Mouse (Mus musculus): ENCODE data around the gene Txnl4b. TPM values are rescaled to one million over a fixed set of nuclear protein-coding genes. Genes with fewer than 3 reads are reported as not detected.
A peak's percentile ranks its signal among the peaks of the same experiment; 100 is the strongest.

Txnl4b gene
- polyA plus RNA-seq, 1 experiment, result 16.2 TPM

GRCm38 (mm10) chr8:109586972-109587504 is 21.3 kb downstream of the Txnl4b start:
- Histone ChIP-seq H3K4me3 (replicated peaks; ENCODE audit: control insufficient read depth, low read depth, low read length) (no peak overlapping the region), H3K27ac (ENCODE audit: control insufficient read depth, insufficient read depth, low read depth, low read length, poor library complexity) (no peak overlapping the region), H3K4me1 (ENCODE audit: control insufficient read depth, insufficient read depth, low read length) (peaks cover 5% of the 10 kb centered on the region)
- TF ChIP-seq POLR2A (IDR thresholded peaks at IDR 0.05; ENCODE audit: borderline replicate concordance, control insufficient read depth, low read depth, low read length) (no peak), CTCF (IDR thresholded peaks at IDR 0.05; ENCODE audit: control insufficient read depth, insufficient read depth, low read length) (no peak)
- 67% methylated on average over 7 of the region's 7 CpGs for WGBS

GRCm38 (mm10) chr8:109590901-109591300 is 25.2 kb downstream of the Txnl4b start:
- Histone ChIP-seq H3K27ac (ENCODE audit: control insufficient read depth, insufficient read depth, low read depth, low read length, poor library complexity) (no peak overlapping the region), H3K4me3 (replicated peaks; ENCODE audit: control insufficient read depth, low read depth, low read length) (no peak overlapping the region), H3K4me1 (ENCODE audit: control insufficient read depth, insufficient read depth, low read length) (peaks cover 3% of the 10 kb centered on the region; the same call in 1 of the 2 replicates)
- WGBS, result 92% methylated on average over 9 of the region's 9 CpGs
- no peak for TF ChIP-seq CTCF (IDR thresholded peaks at IDR 0.05; ENCODE audit: control insufficient read depth, insufficient read depth, low read length)
- TF ChIP-seq POLR2A (IDR thresholded peaks at IDR 0.05; ENCODE audit: borderline replicate concordance, control insufficient read depth, low read depth, low read length), result no peak

GRCm38 (mm10) chr8:109591367-109591766 is 25.7 kb downstream of the Txnl4b start:
- H3K4me3 ChIP-seq (replicated peaks; ENCODE audit: control insufficient read depth, low read depth, low read length), result no peak overlapping the region
- 69% methylated on average over 3 of the region's 3 CpGs for WGBS
- H3K27ac ChIP-seq (ENCODE audit: control insufficient read depth, insufficient read depth, low read depth, low read length, poor library complexity), result peak overlapping the region; percentile 66
- H3K4me1 ChIP-seq (ENCODE audit: control insufficient read depth, insufficient read depth, low read length), result peaks cover 2% of the 10 kb centered on the region; the same call in 1 of the 2 replicates
- TF ChIP-seq POLR2A (IDR thresholded peaks at IDR 0.05; ENCODE audit: borderline replicate concordance, control insufficient read depth, low read depth, low read length) (no peak), CTCF (IDR thresholded peaks at IDR 0.05; ENCODE audit: control insufficient read depth, insufficient read depth, low read length) (no peak)

- no peak for TF ChIP-seq POLR2A (IDR thresholded peaks at IDR 0.05; ENCODE audit: borderline replicate concordance, control insufficient read depth, low read depth, low read length)
- TF ChIP-seq CTCF (IDR thresholded peaks at IDR 0.05; ENCODE audit: control insufficient read depth, insufficient read depth, low read length), result no peak
- H3K27ac ChIP-seq (ENCODE audit: control insufficient read depth, insufficient read depth, low read depth, low read length, poor library complexity), result peak overlapping the region; percentile 66
- peaks cover 2% of the 10 kb centered on the region; the same call in 1 of the 2 replicates for H3K4me1 ChIP-seq (ENCODE audit: control insufficient read depth, insufficient read depth, low read length)
- 65% methylated on average over 5 of the region's 5 CpGs for WGBS
- no peak overlapping the region for H3K4me3 ChIP-seq (replicated peaks; ENCODE audit: control insufficient read depth, low read depth, low read length)
Measured at GRCm38 (mm10) chr8:109592164-109592563, 26.5 kb downstream of the Txnl4b start.

GRCm38 (mm10) chr8:109593117-109593788 is 27.6 kb downstream of the Txnl4b start:
- WGBS, result 59% methylated on average over 6 of the region's 6 CpGs
- Histone ChIP-seq H3K27ac (ENCODE audit: control insufficient read depth, insufficient read depth, low read depth, low read length, poor library complexity) (no peak overlapping the region), H3K4me3 (replicated peaks; ENCODE audit: control insufficient read depth, low read depth, low read length) (no peak overlapping the region), H3K4me1 (ENCODE audit: control insufficient read depth, insufficient read depth, low read length) (peaks cover 2% of the 10 kb centered on the region; the same call in 1 of the 2 replicates)
- TF ChIP-seq CTCF (IDR thresholded peaks at IDR 0.05; ENCODE audit: control insufficient read depth, insufficient read depth, low read length), result peak; percentile 22; the same call in 1 of the 2 replicates
- TF ChIP-seq POLR2A (IDR thresholded peaks at IDR 0.05; ENCODE audit: borderline replicate concordance, control insufficient read depth, low read depth, low read length), result no peak

GRCm38 (mm10) chr8:109595854-109596253 is 30.2 kb downstream of the Txnl4b start:
- Histone ChIP-seq H3K27ac (ENCODE audit: control insufficient read depth, insufficient read depth, low read depth, low read length, poor library complexity) (no peak overlapping the region), H3K4me1 (ENCODE audit: control insufficient read depth, insufficient read depth, low read length) (peaks cover 2% of the 10 kb centered on the region; the same call in 1 of the 2 replicates), H3K4me3 (replicated peaks; ENCODE audit: control insufficient read depth, low read depth, low read length) (no peak overlapping the region)
- TF ChIP-seq CTCF (IDR thresholded peaks at IDR 0.05; ENCODE audit: control insufficient read depth, insufficient read depth, low read length) (peak; percentile 94), POLR2A (IDR thresholded peaks at IDR 0.05; ENCODE audit: borderline replicate concordance, control insufficient read depth, low read depth, low read length) (no peak)
- WGBS, result 40% methylated on average over 8 of the region's 8 CpGs

GRCm38 (mm10) chr8:109606725-109607124 is 41.0 kb downstream of the Txnl4b start:
- TF ChIP-seq CTCF (IDR thresholded peaks at IDR 0.05; ENCODE audit: control insufficient read depth, insufficient read depth, low read length) (no peak), POLR2A (IDR thresholded peaks at IDR 0.05; ENCODE audit: borderline replicate concordance, control insufficient read depth, low read depth, low read length) (no peak)
- peaks cover 2% of the 10 kb centered on the region; the same call in 1 of the 2 replicates for H3K4me1 ChIP-seq (ENCODE audit: control insufficient read depth, insufficient read depth, low read length)
- H3K27ac ChIP-seq (ENCODE audit: control insufficient read depth, insufficient read depth, low read depth, low read length, poor library complexity), result no peak overlapping the region
- H3K4me3 ChIP-seq (replicated peaks; ENCODE audit: control insufficient read depth, low read depth, low read length), result no peak overlapping the region
- WGBS, result 56% methylated on average over 2 of the region's 2 CpGs

GRCm38 (mm10) chr8:109607650-109608049 is 42.0 kb downstream of the Txnl4b start:
- TF ChIP-seq POLR2A (IDR thresholded peaks at IDR 0.05; ENCODE audit: borderline replicate concordance, control insufficient read depth, low read depth, low read length) (no peak), CTCF (IDR thresholded peaks at IDR 0.05; ENCODE audit: control insufficient read depth, insufficient read depth, low read length) (no peak)

More at GRCm38 (mm10) chr8:109607650-109608049, 42.0 kb downstream of the Txnl4b start:
- H3K4me3 ChIP-seq (replicated peaks; ENCODE audit: control insufficient read depth, low read depth, low read length), result peak overlapping the region; percentile 80
- no peak overlapping the region for H3K27ac ChIP-seq (ENCODE audit: control insufficient read depth, insufficient read depth, low read depth, low read length, poor library complexity)
- WGBS, result 10% methylated on average over 12 of the region's 12 CpGs
- peaks cover 2% of the 10 kb centered on the region; the same call in 1 of the 2 replicates for H3K4me1 ChIP-seq (ENCODE audit: control insufficient read depth, insufficient read depth, low read length)
